Mouse (Mus musculus) E14TG2a.4 (cell line): ENCODE results near the gene Gpc6.

Experiments
- CTCF ChIP-seq: conservative IDR thresholded peaks from 2 replicates; pipeline ENCODE4 v1.5.1; 2014; ENCODE audit warnings: low read length
- NANOG ChIP-seq: IDR thresholded peaks from 2 replicates; pipeline ENCODE4 v1.6.1; 2014; ENCODE audit warnings: borderline replicate concordance, low read length, mixed read lengths

DNA sequence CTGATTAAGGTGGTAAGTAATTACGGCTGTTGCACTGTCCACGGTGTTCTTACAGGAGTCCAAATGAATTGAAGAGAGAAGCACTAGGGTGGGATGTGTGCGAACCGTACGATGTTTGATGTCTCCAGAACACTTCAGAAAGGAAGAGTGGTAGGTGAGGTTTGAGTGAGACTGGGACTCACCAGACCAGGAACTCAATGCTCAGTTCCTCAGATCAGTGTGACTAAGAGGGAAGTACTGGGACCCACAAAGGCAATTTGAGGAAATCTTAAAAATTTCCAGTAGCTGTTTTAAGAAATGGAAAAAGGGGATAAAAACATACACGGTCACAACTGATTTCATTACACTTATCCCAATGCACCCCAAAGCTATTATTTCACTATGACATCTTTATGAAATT lies 764.7 kb downstream of the Gpc6 start:
- TF ChIP-seq NANOG (no peak), CTCF (no peak)
